Mouse (Mus musculus) liver, embryonic 15.5 days (tissue): ENCODE data around the gene Prkab1. TPM values are rescaled to one million over a fixed set of nuclear protein-coding genes. Genes with fewer than 3 reads are reported as not detected.

Source experiments
- ATAC-seq: fragments of 200-750 bp; cut with Nextera tagmentation; 2 replicates; pipeline ENCODE4 v1.8.0; 2017; ENCODE audit warnings: moderate number of reproducible peaks, mild to moderate bottlenecking, moderate library complexity; ENCODE audit not compliant: insufficient read depth
- H3K27ac ChIP-seq: fragments of 300-500 bp; sonication (generic); replicated peaks from 2 replicates; pipeline ENCODE4 v1.5.1; 2015; ENCODE audit warnings: mild to moderate bottlenecking, inconsistent platforms
- H3K27me3 ChIP-seq: fragments of 300-500 bp; sonication (generic); 2 replicates; pipeline ENCODE4 v1.6.1; 2015; ENCODE audit warnings: mild to moderate bottlenecking, inconsistent platforms
- H3K36me3 ChIP-seq: fragments of 300-500 bp; sonication (generic); replicated peaks from 2 replicates; pipeline ENCODE4 v1.6.1; 2015; ENCODE audit warnings: moderate library complexity, mild to moderate bottlenecking, inconsistent platforms
- H3K4me1 ChIP-seq: fragments of 300-500 bp; sonication (generic); replicated peaks from 2 replicates; pipeline ENCODE4 v1.6.1; 2015; ENCODE audit warnings: inconsistent platforms
- H3K4me2 ChIP-seq: fragments of 300-500 bp; sonication (generic); 2 replicates; pipeline ENCODE4 v1.6.1; 2015; ENCODE audit warnings: moderate library complexity, mild to moderate bottlenecking, inconsistent platforms
- H3K4me3 ChIP-seq: fragments of 300-500 bp; sonication (generic); replicated peaks from 2 replicates; pipeline ENCODE4 v1.5.1; 2015; ENCODE audit warnings: mild to moderate bottlenecking, inconsistent platforms
- H3K9ac ChIP-seq: fragments of 300-500 bp; sonication (generic); 2 replicates; pipeline ENCODE4 v1.6.1; 2015; ENCODE audit warnings: moderate library complexity, mild to moderate bottlenecking, inconsistent platforms
- H3K9me3 ChIP-seq: fragments of 300-500 bp; sonication (generic); replicated peaks from 2 replicates; pipeline ENCODE4 v1.6.1; 2016; ENCODE audit warnings: inconsistent platforms
- whole genome bisulfite sequencing: fragments of 180-500 bp; shearing (Covaris S2); methylation state at CpG from one replicate; pipeline ENCODE4 v1.1.7; 2015; ENCODE audit warnings: mixed read lengths; ENCODE audit not compliant: insufficient replicate concordance; 5-methylcytosine and 5-hydroxymethylcytosine counted together
- polyA plus RNA-seq: library from polyadenylated mRNA; unstranded; fragments of >200 nt; fragmentation: Nextera tagmentation; extraction: Ambion mirVana; gene quantifications from 2 replicates; pipeline ENCODE4 v1.2.1, GENCODE M21; 2015

Prkab1 gene
- polyA plus RNA-seq, 1 experiment from 2014 or later = 89.4 TPM

- peaks cover 8% of the 10 kb centered on the region; the same call in 1 of the 2 replicates for H3K27me3 ChIP-seq
- no peak for ATAC-seq
- peak overlapping the region; percentile 46 for H3K4me2 ChIP-seq
- H3K4me3 ChIP-seq = no peak overlapping the region
- 1% methylated on average over 14 of the region's 14 CpGs for WGBS
- 0 out of 2 replicates have a peak overlapping the region, but pooled peaks have one; percentile 39 for H3K27ac ChIP-seq
- H3K4me1 ChIP-seq = peaks cover 52% of the 10 kb centered on the region
- no peaks in the 10 kb centered on the region for H3K36me3 ChIP-seq
- no peak overlapping the region for H3K9ac ChIP-seq
- H3K9me3 ChIP-seq = no peaks in the 10 kb centered on the region
Observed at GRCm38 (mm10) chr5:116031190-116031577, 6.9 kb upstream of the Prkab1 start.

- Histone ChIP-seq H3K36me3 (no peaks in the 10 kb centered on the region), H3K4me3 (no peak overlapping the region), H3K4me2 (peak overlapping the region; percentile 46), H3K9ac (no peak overlapping the region), H3K9me3 (no peaks in the 10 kb centered on the region), H3K27me3 (peaks cover 8% of the 10 kb centered on the region; the same call in 1 of the 2 replicates), H3K27ac (peak overlapping the region; percentile 39), H3K4me1 (peaks cover 57% of the 10 kb centered on the region)
- WGBS = 18% methylated on average over 19 of the region's 19 CpGs
- no peak for ATAC-seq
Observed at GRCm38 (mm10) chr5:116030566-116031189, 6.4 kb upstream of the Prkab1 start.

- Histone ChIP-seq H3K9ac (peak overlapping the region; percentile 29; the same call in 1 of the 2 replicates), H3K27me3 (peaks cover 8% of the 10 kb centered on the region; the same call in 1 of the 2 replicates), H3K36me3 (no peaks in the 10 kb centered on the region), H3K27ac (peak overlapping the region; percentile 98), H3K4me1 (peaks cover 69% of the 10 kb centered on the region), H3K4me3 (peak overlapping the region; percentile 9; the same call in 1 of the 2 replicates), H3K4me2 (peak overlapping the region; percentile 55), H3K9me3 (no peaks in the 10 kb centered on the region)
- ATAC-seq = peak; percentile 16
- 2% methylated on average over 7 of the region's 7 CpGs for WGBS
Observed at GRCm38 (mm10) chr5:116029071-116029470, 4.8 kb upstream of the Prkab1 start.

- Histone ChIP-seq H3K4me1 (peaks cover 82% of the 10 kb centered on the region), H3K9ac (peak overlapping the region; percentile 49), H3K27ac (peak overlapping the region; percentile 98), H3K9me3 (no peaks in the 10 kb centered on the region), H3K36me3 (peaks cover 9% of the 10 kb centered on the region), H3K4me3 (peak overlapping the region; percentile 45), H3K4me2 (peak overlapping the region; percentile 80), H3K27me3 (peaks cover 4% of the 10 kb centered on the region; the same call in 1 of the 2 replicates)
- peak; percentile 79 for ATAC-seq
- 18% methylated on average over 14 of the region's 14 CpGs for WGBS
Observed at GRCm38 (mm10) chr5:116026561-116026960, 2.3 kb upstream of the Prkab1 start.

- peak overlapping the region; percentile 45; the same call in 1 of the 2 replicates for H3K9ac ChIP-seq
- H3K27me3 ChIP-seq = peaks cover 4% of the 10 kb centered on the region; the same call in 1 of the 2 replicates
- peak overlapping the region; percentile 80 for H3K4me2 ChIP-seq
- peaks cover 14% of the 10 kb centered on the region for H3K36me3 ChIP-seq
- peak overlapping the region; percentile 98 for H3K27ac ChIP-seq
- H3K4me3 ChIP-seq = peak overlapping the region; percentile 38
- no peaks in the 10 kb centered on the region for H3K9me3 ChIP-seq
- H3K4me1 ChIP-seq = peaks cover 82% of the 10 kb centered on the region
- 24% methylated on average over 5 of the region's 5 CpGs for WGBS
- ATAC-seq = peak; percentile 17
Observed at GRCm38 (mm10) chr5:116026107-116026506, 1.8 kb upstream of the Prkab1 start.

GRCm38 (mm10) chr5:116023821-116024284 lies 455 bp downstream of the Prkab1 start:
- Histone ChIP-seq H3K4me3 (peak overlapping the region; percentile 86), H3K4me1 (peaks cover 83% of the 10 kb centered on the region), H3K9ac (peak overlapping the region; percentile 95), H3K9me3 (no peaks in the 10 kb centered on the region), H3K4me2 (peak overlapping the region; percentile 80), H3K36me3 (peaks cover 36% of the 10 kb centered on the region), H3K27ac (peak overlapping the region; percentile 98), H3K27me3 (no peaks in the 10 kb centered on the region)
- under 1% methylated on average over 28 of the region's 28 CpGs for WGBS
- ATAC-seq = peak; percentile 1

GRCm38 (mm10) chr5:116023251-116023661 lies 1.1 kb downstream of the Prkab1 start:
- Histone ChIP-seq H3K4me1 (peaks cover 83% of the 10 kb centered on the region), H3K4me3 (peak overlapping the region; percentile 86)

GRCm38 (mm10) chr5:116022658-116023200 lies 1.6 kb downstream of the Prkab1 start:
- 20% methylated on average over 7 of the region's 7 CpGs for WGBS
- H3K4me2 ChIP-seq = peak overlapping the region; percentile 80
- ATAC-seq = no peak

More at GRCm38 (mm10) chr5:116023251-116023661, 1.1 kb downstream of the Prkab1 start:
- H3K27ac ChIP-seq = peak overlapping the region; percentile 98
- ATAC-seq = no peak
- peaks cover 42% of the 10 kb centered on the region for H3K36me3 ChIP-seq
- no peaks in the 10 kb centered on the region for H3K9me3 ChIP-seq
- peak overlapping the region; percentile 80 for H3K4me2 ChIP-seq
- no peaks in the 10 kb centered on the region for H3K27me3 ChIP-seq
- peak overlapping the region; percentile 95 for H3K9ac ChIP-seq
- WGBS = 2% methylated on average over 8 of the region's 8 CpGs

GRCm38 (mm10) chr5:116022131-116022530 lies 2.2 kb downstream of the Prkab1 start:
- H3K4me2 ChIP-seq = peak overlapping the region; percentile 80
- H3K9ac ChIP-seq = peak overlapping the region; percentile 95
- H3K36me3 ChIP-seq = peaks cover 54% of the 10 kb centered on the region
- no peaks in the 10 kb centered on the region for H3K27me3 ChIP-seq
- H3K9me3 ChIP-seq = no peaks in the 10 kb centered on the region
- peak; percentile 5 for ATAC-seq
- peak overlapping the region; percentile 98 for H3K27ac ChIP-seq
- peak overlapping the region; percentile 86 for H3K4me3 ChIP-seq
- H3K4me1 ChIP-seq = peaks cover 77% of the 10 kb centered on the region
- 49% methylated on average over 12 of the region's 12 CpGs for WGBS

More at GRCm38 (mm10) chr5:116022658-116023200, 1.6 kb downstream of the Prkab1 start:
- Histone ChIP-seq H3K9me3 (no peaks in the 10 kb centered on the region), H3K4me1 (peaks cover 80% of the 10 kb centered on the region), H3K36me3 (peaks cover 48% of the 10 kb centered on the region), H3K9ac (peak overlapping the region; percentile 95), H3K4me3 (peak overlapping the region; percentile 86), H3K27ac (peak overlapping the region; percentile 98), H3K27me3 (no peaks in the 10 kb centered on the region)

GRCm38 (mm10) chr5:116021552-116021951 lies 2.8 kb downstream of the Prkab1 start:
- peak overlapping the region; percentile 80 for H3K4me2 ChIP-seq
- peaks cover 78% of the 10 kb centered on the region for H3K4me1 ChIP-seq
- no peaks in the 10 kb centered on the region for H3K27me3 ChIP-seq
- ATAC-seq = peak; percentile 58
- peak overlapping the region; percentile 98 for H3K27ac ChIP-seq
- peaks cover 59% of the 10 kb centered on the region for H3K36me3 ChIP-seq
- WGBS = 18% methylated on average over 14 of the region's 14 CpGs
- H3K9me3 ChIP-seq = no peaks in the 10 kb centered on the region
- peak overlapping the region; percentile 86 for H3K4me3 ChIP-seq
- peak overlapping the region; percentile 95 for H3K9ac ChIP-seq

- H3K4me2 ChIP-seq = peak overlapping the region; percentile 16; the same call in 1 of the 2 replicates
Observed at GRCm38 (mm10) chr5:116019371-116019770, 4.9 kb downstream of the Prkab1 start.

More at GRCm38 (mm10) chr5:116019371-116019770, 4.9 kb downstream of the Prkab1 start:
- Histone ChIP-seq H3K27me3 (no peaks in the 10 kb centered on the region), H3K27ac (peak overlapping the region; percentile 98), H3K9me3 (no peaks in the 10 kb centered on the region), H3K4me3 (no peak overlapping the region), H3K4me1 (peaks cover 60% of the 10 kb centered on the region), H3K36me3 (peaks cover 81% of the 10 kb centered on the region), H3K9ac (0 out of 2 replicates have a peak overlapping the region, but pooled peaks have one; percentile 7)
- ATAC-seq = no peak
- WGBS = 73% methylated on average over 11 of the region's 11 CpGs
